Mouse (Mus musculus): Measurements from ENCODE around the gene Babam2.

DNA sequence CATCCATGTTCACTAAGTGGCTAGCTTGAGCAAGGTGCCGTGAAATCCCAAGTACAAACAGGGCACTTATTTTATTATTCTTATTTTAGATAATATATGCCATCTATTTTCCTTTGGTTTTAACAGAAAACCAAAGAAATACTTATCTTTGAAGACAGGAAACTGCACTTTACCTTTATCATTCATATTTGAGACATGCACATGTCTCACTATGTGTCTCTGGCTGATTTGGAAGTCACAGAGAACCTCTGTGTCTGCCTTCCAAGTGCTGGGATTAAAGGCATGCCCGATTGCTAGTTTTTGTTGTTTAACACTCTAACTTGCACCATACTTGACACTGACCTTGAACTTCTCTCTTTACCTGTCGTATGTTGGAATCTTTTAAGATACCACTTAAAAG, 9.5 kb upstream of the Babam2 start:
- TF ChIP-seq CTCF (IDR thresholded peaks at IDR 0.05; ENCODE audit: control insufficient read depth, insufficient read depth, low read length) (no peak), POLR2A (IDR thresholded peaks at IDR 0.05; ENCODE audit: borderline replicate concordance, control insufficient read depth, low read depth, low read length) (no peak)

Data from bone marrow, adult 2 months (tissue).